Mouse (Mus musculus): ENCODE results near the gene Cyp4x1. TPM values are rescaled to one million over a fixed set of nuclear protein-coding genes. Genes with fewer than 3 reads are reported as not detected.
A peak's percentile ranks its signal among the peaks of the same experiment; 100 is the strongest.
"Not testable (repeated sequence)": the region's sequence is repeated elsewhere in the genome, so short reads cannot be mapped to it uniquely, and the experiment has no call there.

Gene Cyp4x1
- polyA plus RNA-seq (2012; rRNA removed), result 0.06 TPM in 1 of 2 replicates, not detected in the other

- H3K4me3 ChIP-seq (ENCODE audit: control insufficient read depth, low read depth, low read length), result peak within 1 kb of the TSS; percentile 0; the same call in 1 of the 2 replicates
- no peak within 1 kb of the TSS for H3K27ac ChIP-seq (ENCODE audit: control insufficient read depth, insufficient read depth, low read depth, low read length)
- no peak for TF ChIP-seq POLR2A (IDR thresholded peaks at IDR 0.05; ENCODE audit: control insufficient read depth, low read depth, low read length)
- no peak for TF ChIP-seq CTCF (IDR thresholded peaks at IDR 0.05; ENCODE audit: control insufficient read depth, insufficient read depth, insufficient replicate concordance, low read depth, low read length)
- no peaks in the 10 kb centered on the region for H3K4me1 ChIP-seq (ENCODE audit: control insufficient read depth, insufficient read depth, low read length)
- H3K27me3 ChIP-seq (ENCODE audit: control insufficient read depth, insufficient read depth, low read length), result no peaks in the 10 kb centered on the region
- no peaks in the 10 kb centered on the region for H3K36me3 ChIP-seq (ENCODE audit: control insufficient read depth, insufficient read depth, low read length)
Measured at GRCm38 (mm10) chr4:115133621-115134295, at the start of gene Cyp4x1. Gene Cyp4x1 (minus strand): TSS chr4:115134281.

- not testable (repeated sequence) for H3K4me1 ChIP-seq (ENCODE audit: control insufficient read depth, insufficient read depth, low read length); H3K36me3 ChIP-seq (ENCODE audit: control insufficient read depth, insufficient read depth, low read length); H3K27ac ChIP-seq (ENCODE audit: control insufficient read depth, insufficient read depth, low read depth, low read length); H3K4me3 ChIP-seq (ENCODE audit: control insufficient read depth, low read depth, low read length); H3K27me3 ChIP-seq (ENCODE audit: control insufficient read depth, insufficient read depth, low read length)
Measured at GRCm38 (mm10) chr4:115176201-115176600, 42.1 kb upstream of the Cyp4x1 start.

GRCm38 (mm10) chr4:115174694-115175353, 40.7 kb upstream of the Cyp4x1 start:
- H3K27me3 ChIP-seq (ENCODE audit: control insufficient read depth, insufficient read depth, low read length), result no peaks in the 10 kb centered on the region
- TF ChIP-seq CTCF (IDR thresholded peaks at IDR 0.05; ENCODE audit: control insufficient read depth, insufficient read depth, insufficient replicate concordance, low read depth, low read length), result no peak
- TF ChIP-seq POLR2A (IDR thresholded peaks at IDR 0.05; ENCODE audit: control insufficient read depth, low read depth, low read length), result no peak

DNA sequence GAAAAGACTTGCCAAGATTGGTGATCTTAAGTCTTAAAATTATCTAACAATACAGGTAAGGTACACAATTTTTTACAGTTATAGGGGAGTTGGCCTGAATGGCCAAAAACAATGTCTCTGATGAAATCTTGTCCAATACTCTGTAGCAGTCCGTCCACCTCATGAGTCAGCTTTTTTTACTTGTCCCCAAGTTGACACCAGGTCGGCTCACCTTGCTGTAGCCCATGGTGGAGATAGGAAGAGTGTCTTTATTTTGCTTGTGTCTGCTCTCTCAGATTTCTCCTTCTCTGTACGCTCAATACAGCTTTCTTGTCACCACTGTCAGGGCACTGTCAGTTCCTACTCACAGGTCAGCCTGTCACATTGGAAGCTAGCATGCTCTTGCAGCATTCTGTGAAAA, 24.9 kb upstream of the Cyp4x1 start:
- not testable (repeated sequence) for H3K4me3 ChIP-seq (ENCODE audit: control insufficient read depth, low read depth, low read length); H3K27ac ChIP-seq (ENCODE audit: control insufficient read depth, insufficient read depth, low read depth, low read length); H3K27me3 ChIP-seq (ENCODE audit: control insufficient read depth, insufficient read depth, low read length); H3K4me1 ChIP-seq (ENCODE audit: control insufficient read depth, insufficient read depth, low read length); H3K36me3 ChIP-seq (ENCODE audit: control insufficient read depth, insufficient read depth, low read length)

More at GRCm38 (mm10) chr4:115174694-115175353, 40.7 kb upstream of the Cyp4x1 start:
- Histone ChIP-seq H3K4me3 (ENCODE audit: control insufficient read depth, low read depth, low read length) (no peak overlapping the region), H3K4me1 (ENCODE audit: control insufficient read depth, insufficient read depth, low read length) (no peaks in the 10 kb centered on the region), H3K36me3 (ENCODE audit: control insufficient read depth, insufficient read depth, low read length) (no peaks in the 10 kb centered on the region), H3K27ac (ENCODE audit: control insufficient read depth, insufficient read depth, low read depth, low read length) (no peak overlapping the region)

DNA sequence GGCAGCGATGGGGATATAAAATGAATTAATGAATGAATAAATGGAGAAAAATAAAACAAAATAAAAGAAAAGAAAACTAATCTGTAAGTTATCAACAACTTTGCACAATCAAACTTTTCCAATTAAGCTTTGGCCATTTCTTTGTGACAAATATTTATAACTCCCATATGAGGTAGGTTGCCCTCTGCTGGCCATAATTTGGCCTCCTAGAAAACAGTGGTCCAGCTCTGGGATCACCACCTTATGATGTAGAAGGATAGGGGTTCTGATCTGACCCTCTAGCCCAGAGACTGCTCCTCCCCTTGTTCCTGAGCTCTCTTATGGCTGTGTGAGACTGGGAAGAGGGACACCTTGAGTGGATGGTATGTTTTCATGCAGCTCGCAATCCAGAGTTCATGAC, 20.6 kb upstream of the Cyp4x1 start:
- no peak overlapping the region for H3K27ac ChIP-seq (ENCODE audit: control insufficient read depth, insufficient read depth, low read depth, low read length)
- TF ChIP-seq POLR2A (IDR thresholded peaks at IDR 0.05; ENCODE audit: control insufficient read depth, low read depth, low read length) (no peak), CTCF (IDR thresholded peaks at IDR 0.05; ENCODE audit: control insufficient read depth, insufficient read depth, insufficient replicate concordance, low read depth, low read length) (no peak)
- H3K4me1 ChIP-seq (ENCODE audit: control insufficient read depth, insufficient read depth, low read length), result no peaks in the 10 kb centered on the region
- H3K36me3 ChIP-seq (ENCODE audit: control insufficient read depth, insufficient read depth, low read length), result no peaks in the 10 kb centered on the region
- H3K27me3 ChIP-seq (ENCODE audit: control insufficient read depth, insufficient read depth, low read length), result no peaks in the 10 kb centered on the region
- H3K4me3 ChIP-seq (ENCODE audit: control insufficient read depth, low read depth, low read length), result no peak overlapping the region

DNA sequence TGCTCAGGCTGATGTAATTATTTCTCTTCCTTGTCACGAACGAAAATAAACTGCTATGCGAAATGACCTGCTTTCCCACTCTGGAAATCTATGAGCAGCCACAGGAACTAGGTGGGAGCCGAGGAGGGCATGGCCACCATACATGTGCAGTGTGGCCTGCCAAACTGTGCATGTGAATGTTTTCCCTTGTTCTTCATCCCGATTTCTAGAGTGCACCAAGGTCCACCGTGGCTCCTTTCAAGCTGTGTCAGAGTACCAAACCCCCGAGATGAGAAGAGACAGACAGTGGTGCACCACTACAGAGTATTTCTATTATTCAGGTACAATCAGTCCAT, 182 bp upstream of the Cyp4x1 start:
- no peaks in the 10 kb centered on the region for H3K4me1 ChIP-seq (ENCODE audit: control insufficient read depth, insufficient read depth, low read length)
- H3K27ac ChIP-seq (ENCODE audit: control insufficient read depth, insufficient read depth, low read depth, low read length), result no peak overlapping the region
- TF ChIP-seq POLR2A (IDR thresholded peaks at IDR 0.05; ENCODE audit: control insufficient read depth, low read depth, low read length) (no peak), CTCF (IDR thresholded peaks at IDR 0.05; ENCODE audit: control insufficient read depth, insufficient read depth, insufficient replicate concordance, low read depth, low read length) (no peak)
- H3K27me3 ChIP-seq (ENCODE audit: control insufficient read depth, insufficient read depth, low read length), result no peaks in the 10 kb centered on the region
- no peaks in the 10 kb centered on the region for H3K36me3 ChIP-seq (ENCODE audit: control insufficient read depth, insufficient read depth, low read length)
- H3K4me3 ChIP-seq (ENCODE audit: control insufficient read depth, low read depth, low read length), result no peak overlapping the region

- no peak overlapping the region for H3K27ac ChIP-seq (ENCODE audit: control insufficient read depth, insufficient read depth, low read depth, low read length)
- TF ChIP-seq POLR2A (IDR thresholded peaks at IDR 0.05; ENCODE audit: control insufficient read depth, low read depth, low read length) (no peak), CTCF (IDR thresholded peaks at IDR 0.05; ENCODE audit: control insufficient read depth, insufficient read depth, insufficient replicate concordance, low read depth, low read length) (no peak)
- H3K27me3 ChIP-seq (ENCODE audit: control insufficient read depth, insufficient read depth, low read length), result no peaks in the 10 kb centered on the region
- no peaks in the 10 kb centered on the region for H3K4me1 ChIP-seq (ENCODE audit: control insufficient read depth, insufficient read depth, low read length)
- no peaks in the 10 kb centered on the region for H3K36me3 ChIP-seq (ENCODE audit: control insufficient read depth, insufficient read depth, low read length)
- no peak overlapping the region for H3K4me3 ChIP-seq (ENCODE audit: control insufficient read depth, low read depth, low read length)
Measured at GRCm38 (mm10) chr4:115133085-115133484, 996 bp downstream of the Cyp4x1 start.

GRCm38 (mm10) chr4:115124713-115125112, 9.4 kb downstream of the Cyp4x1 start:
- H3K27me3 ChIP-seq (ENCODE audit: control insufficient read depth, insufficient read depth, low read length), result no peaks in the 10 kb centered on the region
- no peak overlapping the region for H3K27ac ChIP-seq (ENCODE audit: control insufficient read depth, insufficient read depth, low read depth, low read length)
- H3K4me3 ChIP-seq (ENCODE audit: control insufficient read depth, low read depth, low read length), result no peak overlapping the region
- TF ChIP-seq CTCF (IDR thresholded peaks at IDR 0.05; ENCODE audit: control insufficient read depth, insufficient read depth, insufficient replicate concordance, low read depth, low read length) (no peak), POLR2A (IDR thresholded peaks at IDR 0.05; ENCODE audit: control insufficient read depth, low read depth, low read length) (no peak)
- no peaks in the 10 kb centered on the region for H3K4me1 ChIP-seq (ENCODE audit: control insufficient read depth, insufficient read depth, low read length)
- no peaks in the 10 kb centered on the region for H3K36me3 ChIP-seq (ENCODE audit: control insufficient read depth, insufficient read depth, low read length)
